Mouse (Mus musculus) brain, embryonic 18.5 days (tissue): ENCODE measurements around the gene Ankrd44.

Experiments used
- DNase-seq: peaks from one replicate; pipeline ENCODE4 v3.0.0-alpha.2; 2012; ENCODE audit warnings: low read depth, low spot score

The Ankrd44 gene

DNA sequence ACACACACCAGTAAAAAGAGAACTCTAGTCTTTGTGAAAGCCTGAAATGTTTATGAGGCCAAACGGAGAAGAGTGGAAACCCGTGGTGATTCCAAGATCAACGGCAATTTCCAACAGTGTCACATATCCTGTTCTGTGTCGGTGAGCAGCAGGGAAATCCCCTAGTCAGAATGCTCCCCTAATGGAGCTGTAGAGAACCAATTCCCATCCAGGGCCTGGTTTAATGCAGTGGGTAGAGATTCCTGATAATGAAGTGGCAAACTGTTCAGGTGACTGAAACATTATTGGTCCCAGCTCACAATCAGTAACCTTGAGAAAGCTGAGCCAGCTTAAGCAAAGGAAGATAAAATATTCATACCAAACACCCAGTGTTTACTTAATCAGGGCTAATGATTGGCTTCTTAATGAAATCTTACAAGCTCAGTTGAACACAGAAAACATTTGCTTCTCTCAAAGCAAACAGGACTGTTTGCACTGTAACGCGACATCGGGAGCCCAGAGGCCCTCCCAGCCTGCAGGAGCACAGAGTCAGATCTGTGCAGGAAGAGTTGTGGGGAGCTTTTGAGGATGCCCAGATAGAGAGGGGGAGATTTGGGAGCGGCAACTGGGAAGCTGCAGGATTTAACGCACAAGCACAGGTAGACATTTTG lies 110.9 kb downstream of the Ankrd44 start:
- no peak for DNase-seq

DNA sequence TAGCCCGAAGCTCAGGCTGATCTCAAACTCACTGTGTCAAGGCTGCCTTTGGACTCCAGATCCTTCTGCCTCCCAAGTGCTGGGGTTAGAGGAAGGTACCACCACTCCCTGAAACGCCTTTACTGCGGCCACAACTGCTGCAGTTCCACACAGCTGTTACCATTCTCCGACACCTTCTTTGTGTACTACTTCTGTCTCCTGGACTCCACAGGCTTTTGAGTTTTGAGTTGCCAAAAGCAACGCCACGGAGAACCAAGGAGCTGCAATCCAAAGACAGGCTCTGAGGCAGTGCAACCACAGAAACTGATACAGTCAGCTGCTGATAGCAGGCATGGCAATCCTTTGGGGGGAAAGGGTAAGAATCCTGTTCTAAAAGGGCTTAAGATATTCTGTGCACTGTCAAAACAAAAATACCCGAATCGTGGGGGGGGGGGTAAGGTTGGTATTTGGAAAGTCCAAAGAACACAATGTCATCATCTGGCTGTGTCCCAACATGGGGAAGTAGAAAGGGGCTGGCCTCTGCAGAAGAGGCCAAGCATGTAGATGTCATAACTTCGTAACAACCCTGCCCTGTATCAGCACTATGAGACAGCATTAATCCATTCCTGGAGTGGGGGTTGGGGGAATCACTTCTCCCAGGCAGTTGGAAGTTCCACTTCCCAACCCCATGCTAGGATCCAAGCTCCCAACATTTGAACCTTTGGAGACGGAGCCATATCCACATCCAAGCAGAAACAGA lies 116.2 kb downstream of the Ankrd44 start:
- DNase-seq, result no peak

DNA sequence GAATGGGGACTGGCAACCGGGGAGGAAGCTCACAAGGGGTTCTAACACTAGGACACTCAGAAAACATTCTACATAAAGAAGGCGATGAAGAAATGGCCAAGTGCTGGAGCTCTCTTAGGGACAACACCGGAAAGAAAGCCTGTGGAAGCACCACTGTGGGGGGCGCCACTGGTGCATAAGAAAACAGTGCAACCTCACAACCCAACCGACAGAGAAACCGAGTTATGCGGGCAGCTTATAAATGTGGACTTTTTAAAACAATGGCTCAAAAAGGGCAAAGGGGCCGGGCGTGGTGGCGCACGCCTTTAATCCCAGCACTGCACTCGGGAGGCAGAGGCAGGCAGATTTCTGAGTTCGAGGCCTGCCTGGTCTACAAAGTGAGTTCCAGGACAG lies 117.1 kb downstream of the Ankrd44 start:
- DNase-seq, result no peak

DNA sequence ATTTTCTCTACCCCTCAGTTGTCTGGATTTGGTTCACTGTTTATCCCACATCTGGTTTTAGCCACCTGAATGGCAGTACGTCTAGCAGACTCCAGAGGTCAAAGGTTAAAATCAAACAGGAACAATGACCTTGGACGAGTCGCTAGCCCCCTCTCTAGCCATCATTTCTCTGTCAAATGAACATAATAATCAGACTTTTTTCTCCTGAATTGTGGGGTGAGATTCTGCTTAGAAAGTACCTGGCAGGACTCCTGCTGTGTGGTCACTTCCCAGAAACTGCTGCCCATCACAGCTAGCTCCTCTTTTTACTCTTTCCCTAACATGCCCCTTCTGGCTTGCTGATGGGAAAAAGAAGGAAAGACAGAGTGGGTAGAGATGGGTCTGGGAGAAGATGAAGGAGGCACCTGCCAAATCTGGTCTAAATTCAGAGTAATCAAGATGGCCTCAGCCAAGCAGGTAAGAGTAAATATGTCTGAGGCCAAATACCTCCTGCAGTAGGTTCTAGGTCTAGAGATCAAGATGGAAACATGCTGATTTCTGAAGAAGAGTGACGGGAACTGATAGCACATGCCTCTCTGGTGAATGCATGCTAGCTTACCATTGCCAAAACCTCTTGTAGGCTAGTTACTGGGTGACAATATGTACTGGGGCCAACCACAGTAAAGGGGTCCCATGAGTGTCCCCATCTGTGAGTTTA lies 117.6 kb downstream of the Ankrd44 start:
- no peak for DNase-seq

DNA sequence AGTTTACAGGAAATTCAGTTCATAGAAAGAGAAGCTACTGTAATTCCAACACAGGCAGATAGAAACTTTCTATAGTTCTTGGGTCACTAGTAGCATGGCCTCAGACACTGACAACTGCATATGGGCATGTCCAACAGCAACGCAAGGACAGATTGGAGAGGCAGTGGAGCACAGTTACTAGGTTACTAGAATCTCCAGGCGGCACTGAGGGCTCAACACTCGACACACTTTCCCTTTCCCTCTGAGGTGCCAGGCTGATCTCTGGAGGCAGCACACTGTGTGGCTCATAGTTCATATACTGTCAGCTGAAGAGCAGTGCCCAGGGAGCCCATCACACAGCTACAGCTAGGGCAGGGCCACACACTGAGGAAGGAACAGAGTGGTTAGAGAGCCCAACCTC lies 118.4 kb downstream of the Ankrd44 start:
- DNase-seq, result no peak

DNA sequence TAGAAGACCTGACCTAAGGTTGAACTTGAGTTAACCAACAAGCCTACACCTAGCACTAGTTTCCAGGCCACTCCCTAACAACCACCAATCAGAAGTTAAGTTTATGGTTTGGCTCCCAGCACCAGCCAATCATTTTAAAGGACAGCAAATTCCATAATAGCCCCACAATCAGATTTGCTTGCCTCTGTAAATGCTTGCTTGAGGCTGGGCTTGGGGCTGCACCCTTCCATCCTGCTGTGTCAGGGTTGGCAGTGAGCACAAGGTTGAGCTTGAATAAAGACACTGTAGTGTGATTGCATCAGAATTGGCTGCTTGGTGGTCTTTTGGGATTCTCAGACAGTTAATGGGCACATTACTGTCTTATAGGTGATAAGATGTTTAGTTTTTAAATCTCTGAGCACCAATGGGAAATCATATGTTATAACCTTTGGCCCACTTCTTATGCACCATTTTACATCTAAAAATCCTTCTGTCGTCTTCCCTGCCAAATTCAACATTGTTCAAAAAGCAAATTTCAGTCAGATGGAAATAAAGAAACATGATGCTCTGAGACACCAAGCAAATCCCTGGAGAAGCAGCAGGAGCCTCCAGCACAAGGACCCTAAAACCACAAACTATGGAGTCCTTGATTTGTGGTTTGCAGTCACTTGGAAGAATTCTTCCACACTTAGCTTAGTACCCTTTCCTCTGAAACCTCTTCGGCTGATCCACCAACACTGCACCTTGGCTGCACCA lies 119.9 kb downstream of the Ankrd44 start:
- no peak for DNase-seq

DNA sequence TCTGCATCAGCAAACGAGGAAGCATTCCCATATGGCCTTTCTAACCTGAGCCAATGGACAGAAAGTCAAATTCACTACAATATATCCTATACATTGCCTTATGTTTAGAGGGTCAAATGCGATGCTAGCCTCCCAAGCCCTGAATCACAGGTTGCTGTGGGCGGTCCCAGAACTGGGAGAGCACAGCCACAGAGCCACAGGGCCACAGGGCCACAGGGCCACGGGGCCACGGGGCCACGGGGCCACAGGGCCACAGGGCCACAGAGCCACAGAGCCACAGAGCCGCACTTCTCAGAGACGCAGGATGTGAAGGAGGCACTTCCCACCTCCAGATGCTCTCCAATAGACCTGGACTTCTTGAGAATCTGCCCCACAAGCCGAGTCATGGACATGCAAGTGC lies 121.8 kb downstream of the Ankrd44 start:
- no peak for DNase-seq

DNA sequence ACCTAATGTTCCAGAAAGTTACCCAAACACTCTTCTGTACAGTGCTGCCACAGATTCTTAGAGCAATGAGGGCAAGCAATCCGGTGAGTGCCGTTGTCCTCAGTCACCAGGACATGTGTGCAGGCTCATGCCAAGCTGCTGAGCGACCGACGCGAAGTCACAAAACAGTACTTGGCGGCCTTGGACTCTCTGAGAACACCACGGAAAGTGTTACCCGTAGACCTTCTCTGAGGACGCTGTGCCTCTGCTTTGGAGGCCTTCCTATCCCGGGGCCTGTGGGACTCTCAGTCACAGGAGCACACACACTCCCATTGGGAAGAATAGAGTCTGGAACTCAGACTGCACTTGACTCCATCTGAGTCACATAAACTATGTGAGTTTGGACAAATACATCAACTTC lies 123.5 kb downstream of the Ankrd44 start:
- no peak for DNase-seq

DNA sequence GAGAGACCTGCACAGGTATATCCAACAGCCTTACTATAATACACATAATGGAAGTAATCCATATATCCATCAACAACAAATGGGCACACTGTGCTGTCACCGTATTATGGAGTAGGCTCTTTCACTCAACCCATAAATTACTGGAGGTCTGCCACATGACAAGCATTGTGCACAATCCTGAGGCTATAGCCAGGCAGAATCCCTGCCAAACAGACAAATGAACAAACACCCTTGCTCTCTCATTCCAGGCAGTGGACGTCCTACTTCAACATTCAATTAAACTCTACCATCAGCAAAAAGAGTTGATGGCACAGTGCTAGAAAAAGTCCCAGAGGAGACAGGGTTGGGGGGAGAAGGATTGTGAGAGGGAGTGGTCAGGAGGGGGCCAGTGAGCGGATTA lies 124.9 kb downstream of the Ankrd44 start:
- DNase-seq, result no peak

DNA sequence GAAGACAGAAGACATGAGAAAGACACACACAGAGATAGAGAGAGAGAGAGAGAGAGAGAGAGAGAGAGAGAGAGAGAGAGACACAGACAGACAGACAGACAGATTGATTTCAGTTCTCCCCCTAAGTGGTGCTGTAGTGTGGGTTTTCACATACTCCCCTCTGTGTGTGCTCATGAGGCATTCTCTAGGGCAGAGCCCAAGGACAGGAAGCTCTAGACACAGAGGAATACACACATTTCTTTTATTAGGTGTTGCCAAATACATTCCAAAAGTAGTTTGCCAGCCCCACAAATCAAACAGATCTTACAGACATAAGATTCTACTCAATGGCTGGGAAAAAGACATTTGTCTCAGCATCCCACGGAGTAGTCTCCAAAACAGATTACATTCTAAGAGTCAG lies 126.8 kb downstream of the Ankrd44 start:
- DNase-seq, result no peak

DNA sequence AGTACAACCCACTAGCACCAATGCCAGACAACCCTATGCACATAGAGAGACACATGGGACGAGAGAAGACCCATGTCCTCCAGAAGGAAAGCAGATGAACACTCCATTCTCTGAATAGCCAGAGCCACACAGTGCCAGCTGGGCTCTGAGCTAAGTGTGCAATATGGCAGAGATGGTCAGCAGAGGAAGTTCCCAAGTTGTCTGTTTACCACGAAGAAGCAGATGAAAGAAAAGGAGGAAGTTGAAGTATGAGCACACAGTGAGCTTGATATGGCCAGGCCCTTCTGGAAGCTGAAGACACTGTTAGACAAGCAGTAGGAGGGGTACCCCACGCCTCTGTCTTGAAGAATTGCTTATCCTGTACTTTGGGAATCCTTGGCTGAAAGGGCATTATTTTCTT lies 127.8 kb downstream of the Ankrd44 start:
- DNase-seq, result no peak

DNA sequence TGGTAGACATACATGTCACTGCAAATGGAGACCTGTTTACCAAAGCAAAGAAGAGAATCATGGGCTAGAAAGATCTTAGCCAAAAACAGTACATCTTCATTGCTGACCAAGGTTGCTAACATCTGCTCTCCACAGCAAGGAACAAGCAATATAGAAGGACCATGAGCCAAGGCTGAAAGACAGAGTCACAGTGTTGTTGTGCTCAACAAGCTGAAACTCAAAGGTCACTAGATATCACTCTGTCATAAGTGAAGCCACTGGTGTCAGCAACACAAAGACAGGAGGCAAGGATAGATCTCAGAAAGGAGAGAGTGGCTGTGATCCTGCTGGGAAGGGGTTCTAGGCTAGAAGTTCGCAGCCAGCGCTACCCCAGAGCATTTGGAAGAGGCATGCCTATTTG lies 131.5 kb downstream of the Ankrd44 start:
- DNase-seq, result no peak

DNA sequence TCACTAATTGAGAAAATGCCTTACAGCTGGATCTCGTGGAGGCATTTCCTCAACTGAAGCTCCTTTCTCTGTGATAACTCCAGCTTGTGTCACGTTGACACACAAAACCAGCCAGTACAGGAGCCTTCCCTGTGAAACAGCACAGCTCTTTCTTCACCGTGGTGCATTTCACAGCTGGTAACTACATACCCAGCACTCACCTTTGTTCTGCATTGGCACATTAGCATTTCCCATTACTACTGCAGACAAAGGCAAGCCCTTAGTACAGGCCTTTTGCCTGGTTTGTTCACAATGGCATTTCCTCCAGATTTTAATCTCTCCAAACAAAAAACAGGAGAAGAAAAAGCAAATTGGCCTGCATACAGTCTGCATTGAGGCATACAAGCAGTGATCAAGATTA lies 134.8 kb downstream of the Ankrd44 start:
- DNase-seq, result no peak

DNA sequence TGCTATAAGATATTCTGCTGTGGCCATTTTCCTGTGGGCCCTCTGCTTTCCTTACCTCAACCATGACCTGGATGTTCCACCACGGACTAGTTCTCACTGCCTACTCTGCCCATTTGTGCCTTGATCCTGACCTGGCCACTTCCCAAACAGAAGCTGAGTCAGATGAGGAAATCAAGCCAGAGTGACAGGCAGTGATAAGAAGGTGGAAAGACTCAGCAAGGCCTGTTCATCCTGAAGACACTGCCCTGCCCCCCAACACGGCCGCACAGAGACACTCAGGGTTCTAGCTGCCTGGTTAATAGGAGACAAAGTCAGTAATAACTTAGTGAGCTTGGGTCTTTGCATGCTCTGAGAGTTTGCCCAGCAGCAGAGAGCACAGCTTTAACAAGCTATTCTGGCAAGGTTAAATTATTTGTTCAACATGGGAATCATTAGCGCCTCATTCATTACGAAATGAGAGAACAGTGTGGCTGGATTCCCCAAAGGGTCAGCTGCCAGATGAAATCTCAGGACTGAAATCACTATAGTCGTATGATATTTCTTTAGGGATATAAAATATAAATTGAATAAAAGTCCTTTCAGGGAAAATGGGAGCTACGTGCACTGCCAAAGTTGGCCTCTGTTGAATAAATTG lies 136.7 kb downstream of the Ankrd44 start:
- DNase-seq, result no peak

DNA sequence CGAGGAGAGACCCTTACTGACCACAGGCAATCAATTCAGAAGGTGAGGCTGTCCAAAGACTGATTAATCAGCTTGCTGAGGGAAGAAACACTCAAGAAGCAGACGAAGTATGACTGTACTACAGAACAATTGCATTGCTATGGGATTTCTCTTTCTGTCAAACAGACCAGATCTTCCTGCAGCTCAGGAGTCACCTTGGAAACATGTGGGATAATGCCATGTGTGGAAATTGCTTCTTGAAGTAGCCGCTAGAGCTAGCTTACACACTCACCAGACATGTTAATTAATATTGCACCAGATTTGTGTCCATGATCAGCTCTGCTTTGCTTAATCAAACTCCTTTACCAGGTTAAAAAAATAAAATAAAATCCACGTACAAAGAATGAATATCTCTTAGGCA lies 137.8 kb downstream of the Ankrd44 start:
- no peak for DNase-seq

DNA sequence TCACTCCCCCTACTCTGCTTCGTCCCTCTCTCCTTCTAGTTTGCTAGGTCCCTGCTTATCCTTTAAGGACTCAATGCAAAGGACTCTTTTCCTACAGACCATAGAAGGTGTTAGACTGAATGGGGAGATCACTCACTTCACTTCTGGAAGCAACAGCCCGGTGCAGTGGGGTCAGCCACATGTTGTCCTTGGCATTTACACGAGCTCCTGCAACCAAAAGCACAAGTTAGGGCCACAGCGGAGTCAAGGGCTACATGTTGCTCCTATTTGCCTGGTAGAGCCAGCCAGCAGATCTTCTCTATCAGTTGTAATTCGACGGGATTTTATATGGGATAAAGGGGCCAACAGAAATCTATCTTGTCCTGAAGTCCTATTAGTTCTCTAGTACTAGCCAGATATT lies 148.0 kb downstream of the Ankrd44 start:
- no peak for DNase-seq

DNA sequence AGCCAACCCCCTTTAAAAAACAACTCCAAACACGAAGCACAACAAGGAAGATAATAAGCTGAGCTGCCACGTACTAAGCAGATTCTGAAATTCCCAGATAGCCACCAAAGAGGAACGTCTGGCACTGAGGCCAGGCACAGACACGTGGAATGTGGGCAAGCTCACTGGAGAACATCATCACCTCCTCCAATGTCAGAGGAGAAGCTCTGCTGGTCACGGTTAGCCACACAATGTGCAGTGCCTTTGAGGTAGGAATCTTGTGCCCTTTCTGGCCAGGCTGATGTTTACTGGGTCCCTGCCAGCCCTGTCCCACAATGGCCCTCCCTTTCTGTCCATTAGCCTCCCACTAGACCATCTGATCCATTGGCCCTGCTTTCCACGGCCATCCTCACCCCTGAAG lies 149.1 kb downstream of the Ankrd44 start:
- DNase-seq, result no peak

DNA sequence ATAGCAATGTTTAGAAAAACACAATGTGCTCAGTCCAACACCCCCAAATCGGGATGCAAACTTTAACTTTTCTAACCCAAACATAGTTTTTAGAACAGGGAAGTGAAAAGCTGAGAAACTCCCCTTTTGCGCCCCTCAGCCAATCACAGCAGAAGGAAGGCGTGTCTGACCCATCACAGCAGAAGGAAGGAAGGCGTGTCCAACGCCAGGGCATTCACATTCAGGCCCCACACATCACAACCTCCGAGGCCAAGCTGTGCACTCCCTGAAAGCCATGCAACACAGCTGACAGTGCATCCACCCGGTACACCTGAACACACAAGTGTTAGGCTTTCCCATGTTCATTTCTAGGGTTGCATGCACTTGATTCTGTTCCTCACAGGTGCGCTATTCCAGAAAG lies 150.1 kb downstream of the Ankrd44 start:
- DNase-seq, result no peak

DNA sequence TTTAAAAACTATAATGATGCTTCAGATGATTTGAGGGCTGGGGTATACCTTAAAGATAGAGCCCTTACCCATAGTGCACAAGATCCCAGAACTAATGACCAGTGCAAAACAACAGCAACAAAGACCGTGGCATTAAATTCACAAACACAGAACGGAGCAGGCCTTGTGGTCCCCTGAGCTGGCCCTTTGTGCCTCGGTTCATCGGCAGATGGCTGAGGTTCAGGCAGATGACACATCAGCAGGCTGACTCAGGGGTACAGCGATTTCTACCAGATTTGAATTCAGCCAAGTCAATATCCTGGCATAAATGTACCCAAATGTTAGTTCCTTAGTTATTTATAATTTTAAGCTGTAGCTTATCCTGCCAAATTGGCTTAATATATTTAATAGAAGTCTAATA lies 153.3 kb downstream of the Ankrd44 start:
- no peak for DNase-seq

DNA sequence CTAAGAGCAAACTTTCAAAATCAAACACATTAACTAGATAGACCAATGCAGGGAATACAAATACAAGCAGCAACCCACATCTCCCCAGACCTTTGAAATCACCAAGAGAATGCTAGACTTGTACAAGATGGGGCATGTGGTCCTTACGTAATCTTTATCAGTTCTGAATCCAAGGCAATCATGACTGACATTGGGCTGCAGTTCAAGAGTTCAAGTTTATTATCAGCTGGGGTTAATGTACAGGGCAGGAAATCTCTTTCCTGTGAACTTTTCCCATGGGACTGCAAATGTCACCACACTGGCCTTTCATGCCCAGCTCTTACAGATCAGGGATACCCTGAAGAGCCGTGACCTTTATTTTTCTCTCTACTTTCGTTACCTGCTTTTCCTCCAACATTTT lies 154.7 kb downstream of the Ankrd44 start:
- no peak for DNase-seq

DNA sequence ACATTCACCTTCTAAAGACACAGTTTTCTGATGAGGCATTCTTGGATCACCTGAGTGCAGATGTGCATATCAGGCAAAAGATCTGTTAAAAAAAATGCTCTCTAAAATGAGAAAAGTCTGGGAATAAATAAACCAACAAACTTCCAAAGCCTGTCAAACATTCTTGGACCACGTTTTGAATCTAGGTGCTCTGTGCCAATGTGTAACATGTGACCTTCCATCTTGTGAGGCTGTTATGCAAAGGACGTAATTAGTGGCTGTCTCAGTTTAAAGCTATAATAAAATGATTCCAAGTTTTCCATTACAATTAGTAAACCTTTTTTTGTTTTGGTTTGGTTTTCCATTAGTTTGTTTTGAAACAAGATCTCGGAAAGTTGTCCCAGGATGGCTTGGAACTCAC lies 159.0 kb downstream of the Ankrd44 start:
- no peak for DNase-seq
